Mouse (Mus musculus) R1 (cell line): ENCODE measurements around the gene Rps11.
"Not testable (repeated sequence)": the region's sequence is repeated elsewhere in the genome, so short reads cannot be mapped to it uniquely, and the experiment has no call there.

Experiments used
- DNase-seq: peaks from one replicate; pipeline ENCODE4 v3.0.0-alpha.2; 2018; ENCODE audit warnings: low read depth, low spot score

Rps11 gene

DNA sequence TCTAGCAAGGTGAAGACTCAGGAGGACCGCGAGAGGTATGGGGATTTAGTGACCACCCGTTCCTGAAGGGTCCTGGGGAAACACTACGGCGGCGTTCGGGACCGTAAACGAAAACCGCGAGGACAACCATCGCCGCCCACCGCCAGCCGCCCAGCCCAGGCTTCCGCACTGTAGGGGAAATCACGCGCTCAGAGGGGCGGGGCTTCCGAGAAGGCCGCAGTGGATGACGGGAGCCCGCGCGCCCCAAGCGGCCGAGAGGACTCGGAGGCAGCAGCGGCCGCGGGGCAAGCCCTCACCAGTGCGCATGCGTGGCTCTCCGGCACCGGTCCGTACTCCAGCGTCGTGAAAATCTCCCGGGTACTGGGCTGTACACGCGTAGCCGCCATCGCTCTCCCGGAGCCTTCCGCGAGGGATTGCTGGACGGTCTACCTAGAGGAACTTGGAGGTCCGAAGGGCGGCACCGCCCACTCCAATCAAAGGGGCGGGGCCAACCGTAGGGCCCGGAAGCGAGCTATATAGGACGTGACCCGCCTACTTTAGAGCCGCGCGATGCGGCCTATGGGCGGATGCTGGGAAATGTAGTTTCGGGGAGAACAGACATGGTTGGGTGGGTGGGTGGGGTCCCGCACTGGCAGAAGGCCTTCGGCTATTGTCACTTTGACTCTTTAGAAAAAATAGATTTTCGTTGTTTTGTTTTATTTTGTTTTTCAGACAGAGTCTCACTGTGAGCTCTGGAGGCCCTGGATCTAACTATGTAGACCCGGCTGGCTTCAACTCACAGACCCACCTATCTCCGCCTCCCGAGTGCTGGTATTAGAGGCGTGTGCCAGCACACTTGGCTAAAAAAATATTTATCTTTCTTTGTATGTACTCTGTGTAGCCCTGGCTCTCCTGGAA, 30.1 kb upstream of the Rps11 start, which contains the start of the genes Pih1d1 and Aldh16a1:
TSS of gene Pih1d1 (plus strand) at position 208 of the 897 bp plus-strand sequence.
TSS of gene Aldh16a1 (minus strand) at position 489 of the 897 bp plus-strand sequence.
- DNase-seq: peak; percentile 96

DNA sequence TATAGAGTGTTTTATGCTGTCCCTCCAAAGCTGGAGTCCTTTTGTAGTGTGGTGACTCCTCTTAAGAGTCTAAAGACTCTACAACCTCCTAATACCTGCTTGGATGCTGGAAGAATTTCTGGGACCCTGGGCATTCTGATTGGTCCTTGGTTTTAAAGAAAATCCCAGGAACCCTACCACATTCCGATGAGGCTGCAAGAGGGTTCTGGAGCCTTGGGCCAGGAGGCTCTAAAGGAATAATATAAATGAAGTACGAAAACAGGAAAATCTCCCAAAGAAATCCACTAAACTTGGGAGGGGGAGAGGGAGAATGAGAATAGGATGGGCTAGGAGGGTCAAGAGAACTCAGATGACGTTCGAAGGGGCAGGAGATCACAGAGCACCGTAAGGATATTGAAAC, 29.3 kb upstream of the Rps11 start:
- peak; percentile 70 for DNase-seq

DNA sequence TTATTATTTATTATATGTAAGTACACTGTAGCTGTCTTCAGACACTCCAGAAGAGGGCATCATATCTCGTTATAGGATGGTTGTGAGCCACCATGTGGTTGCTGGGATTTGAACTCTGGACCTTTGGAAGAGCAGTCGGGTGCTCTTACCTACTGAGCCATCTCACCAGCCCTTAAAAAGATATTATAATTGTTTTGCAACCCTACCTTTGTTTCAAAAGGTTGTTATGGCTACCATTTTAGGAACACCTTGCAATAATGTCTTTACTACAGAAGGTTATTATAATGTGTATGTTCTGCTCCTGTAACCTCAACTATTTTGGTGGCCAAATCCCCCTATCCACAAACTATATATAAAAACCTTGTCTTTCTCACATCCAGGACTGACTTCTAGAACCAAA, 28.8 kb upstream of the Rps11 start:
- not testable (repeated sequence) for DNase-seq

DNA sequence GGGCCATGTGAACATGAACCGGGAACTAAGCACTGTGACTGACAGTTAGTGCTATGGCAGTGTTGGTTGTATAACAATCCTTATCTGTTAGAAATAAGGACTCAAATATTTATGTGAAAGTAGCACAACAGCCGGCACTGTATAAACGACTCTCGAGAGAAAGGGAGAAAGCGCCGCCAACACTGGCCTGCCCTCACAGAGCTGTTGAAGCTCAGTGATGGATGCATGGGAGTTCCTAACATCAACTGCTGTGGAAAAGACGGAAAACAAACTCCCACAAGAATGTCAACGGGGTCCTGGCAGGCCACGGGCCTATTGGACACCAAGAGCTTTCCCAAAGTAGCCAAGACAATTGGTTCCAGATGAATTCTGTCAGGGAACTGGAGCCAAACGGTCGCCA, 27.1 kb upstream of the Rps11 start:
- DNase-seq: no peak

DNA sequence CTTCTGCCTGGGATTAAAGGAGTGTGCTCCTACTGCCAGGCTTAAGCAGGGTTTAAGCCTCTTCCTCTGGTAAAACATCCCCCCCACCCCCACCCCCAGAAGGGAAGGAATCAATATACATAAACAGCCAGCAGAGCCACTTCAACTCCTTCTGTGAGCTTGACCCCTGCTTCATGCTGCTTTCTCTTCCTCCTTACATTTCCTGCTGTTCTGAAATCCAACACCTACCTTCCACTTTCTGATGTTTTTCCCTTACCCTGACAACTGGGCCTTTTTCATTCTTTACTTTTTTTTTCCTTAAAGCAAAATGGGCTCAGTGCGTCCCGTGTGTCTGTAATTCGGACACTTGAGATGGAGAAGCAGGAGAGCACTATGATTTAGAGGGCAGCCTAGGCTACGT, 26.1 kb upstream of the Rps11 start:
- peak; percentile 61 for DNase-seq

DNA sequence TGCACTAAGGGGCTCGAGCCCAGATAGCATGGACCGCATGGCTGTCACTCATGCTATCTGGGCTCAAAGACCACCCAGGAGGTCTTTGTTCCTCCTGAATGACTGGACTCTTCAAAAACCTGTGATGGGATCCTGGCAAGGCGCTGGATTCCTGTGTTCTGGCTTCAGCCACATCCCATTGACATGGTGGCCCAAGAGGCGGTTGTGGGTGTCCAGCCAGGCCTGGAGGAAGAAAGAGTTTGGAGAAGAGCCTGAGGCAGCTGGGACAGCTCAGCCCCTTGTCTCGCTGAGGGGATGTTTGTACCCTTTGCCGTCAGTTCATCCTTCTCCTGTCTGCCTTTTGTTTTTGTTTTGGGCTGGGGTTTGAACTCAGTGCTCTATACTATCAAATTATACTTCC, 25.3 kb upstream of the Rps11 start:
- no peak for DNase-seq

DNA sequence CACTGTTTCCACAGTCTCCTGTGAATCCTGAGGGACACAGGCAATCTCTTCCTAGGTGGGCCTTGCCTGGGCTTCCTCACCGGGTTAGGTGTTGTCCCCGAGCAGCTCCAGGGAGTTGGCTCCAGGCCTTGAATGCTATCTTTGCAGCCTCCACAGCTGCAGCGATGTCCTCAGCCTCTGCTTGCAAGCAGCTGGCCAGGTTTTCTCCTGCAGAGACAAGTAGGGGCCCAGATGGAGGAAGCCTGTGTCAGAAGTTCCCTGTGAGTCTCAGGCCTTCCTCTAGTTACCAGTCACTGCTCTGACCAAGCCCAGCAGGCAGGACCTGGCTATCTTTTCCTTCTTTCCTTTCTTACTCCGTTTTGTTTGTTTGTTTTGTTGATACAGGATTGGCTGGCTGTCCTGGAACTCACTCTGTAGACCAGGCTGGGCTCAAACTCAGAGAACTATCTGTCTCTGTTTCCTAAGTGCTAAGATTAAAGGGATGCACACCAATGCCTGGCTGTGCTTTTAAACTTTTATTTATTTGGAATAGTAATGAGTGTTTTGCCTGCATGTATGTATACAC, 24.4 kb upstream of the Rps11 start:
- DNase-seq: no peak

DNA sequence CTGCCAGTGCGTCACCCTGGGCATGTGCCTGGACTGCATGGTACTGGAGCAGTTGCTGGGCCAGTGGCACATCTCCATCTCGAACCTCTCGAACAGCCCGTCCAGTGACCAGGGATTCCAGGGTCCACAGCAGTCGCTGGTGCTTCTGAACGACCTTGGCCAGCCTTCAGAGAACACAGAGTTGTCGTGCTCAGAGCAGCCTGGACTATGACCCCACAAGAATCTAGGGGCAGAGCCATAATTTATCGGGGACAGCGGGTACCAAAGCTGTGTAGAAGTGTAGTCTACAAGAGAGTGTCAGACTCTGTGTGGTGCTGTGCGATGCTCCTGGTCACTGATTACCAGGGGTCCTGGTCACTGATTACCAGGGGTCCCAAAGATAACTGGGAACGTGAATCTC, 23.7 kb upstream of the Rps11 start:
- DNase-seq: no peak

DNA sequence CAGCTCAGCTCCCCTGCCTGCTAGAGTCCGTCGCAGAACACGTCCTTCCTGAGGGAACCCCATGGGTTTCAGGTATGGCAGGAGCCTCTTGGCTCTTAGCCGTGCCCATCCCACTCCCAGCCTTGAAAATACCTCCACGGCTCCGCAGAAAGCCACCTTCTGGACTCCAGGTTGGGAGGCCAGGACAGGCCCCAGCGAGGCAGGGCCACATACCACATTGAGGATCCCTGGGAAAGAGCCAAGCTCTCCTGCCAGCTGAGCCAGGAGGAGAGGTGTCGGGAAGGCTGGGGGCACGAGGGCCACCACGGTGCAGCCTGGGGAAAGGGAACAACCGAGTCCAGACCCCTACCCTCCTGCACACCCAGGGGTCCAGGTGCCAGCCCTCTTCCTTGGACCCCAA, 23.0 kb upstream of the Rps11 start:
- no peak for DNase-seq

DNA sequence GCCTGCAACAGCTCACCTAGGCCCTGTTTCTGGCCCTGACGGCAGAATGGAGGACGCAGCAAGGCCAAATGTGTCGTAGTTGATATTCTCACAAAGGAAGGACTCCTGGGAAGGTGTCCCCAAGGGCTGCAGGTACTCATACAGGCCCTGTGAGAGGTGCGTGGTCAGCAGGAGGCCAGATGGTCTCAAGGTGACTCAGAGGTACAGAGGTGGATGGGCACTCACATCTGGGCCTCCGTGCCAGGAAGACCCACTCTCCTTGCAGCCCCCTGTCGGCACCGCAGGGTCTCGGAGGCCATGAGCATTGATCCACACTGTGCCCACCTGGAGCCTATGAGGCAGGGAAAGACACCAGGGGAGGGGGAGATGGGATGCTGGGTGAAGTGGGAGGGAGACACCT, 21.2 kb upstream of the Rps11 start:
- no peak for DNase-seq

DNA sequence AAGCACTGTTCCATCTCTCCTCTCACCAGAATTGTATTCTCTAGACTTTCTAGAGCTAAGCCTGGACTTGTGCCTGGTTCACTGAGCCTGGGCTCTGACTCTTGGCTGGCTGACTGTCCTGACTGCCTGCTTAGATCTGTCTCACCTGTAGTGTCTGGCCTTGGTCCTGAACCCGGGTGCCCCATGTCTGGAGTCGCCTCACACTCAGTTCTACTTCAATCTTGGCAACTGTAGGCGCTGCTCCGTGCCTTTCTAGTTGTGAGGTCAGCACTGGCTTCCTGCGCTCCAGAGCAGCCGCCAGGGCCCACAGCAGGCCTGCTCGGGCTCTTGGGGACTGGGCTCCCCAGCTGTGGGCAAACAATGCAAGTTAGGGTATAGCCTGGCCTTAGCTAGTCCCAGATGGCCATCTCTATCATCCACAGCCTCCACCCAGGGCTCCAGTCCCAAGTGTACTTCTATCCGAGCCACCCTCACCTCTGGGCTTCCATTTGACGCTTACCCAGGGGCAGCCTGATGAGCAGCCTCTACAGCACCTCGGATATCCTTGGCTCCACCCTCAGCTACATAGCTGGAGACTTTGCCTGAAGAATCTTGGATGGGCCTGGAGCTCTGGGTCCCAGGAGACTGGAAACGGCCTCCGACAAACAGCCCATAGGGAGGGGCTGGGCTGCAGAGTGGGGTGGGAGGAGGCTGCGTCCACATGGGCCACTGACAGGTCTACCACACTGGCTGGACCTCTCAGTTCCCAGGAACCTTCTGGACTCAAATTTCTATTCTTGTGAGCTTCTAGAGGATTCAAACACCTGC, 20.3 kb upstream of the Rps11 start:
- DNase-seq: no peak

DNA sequence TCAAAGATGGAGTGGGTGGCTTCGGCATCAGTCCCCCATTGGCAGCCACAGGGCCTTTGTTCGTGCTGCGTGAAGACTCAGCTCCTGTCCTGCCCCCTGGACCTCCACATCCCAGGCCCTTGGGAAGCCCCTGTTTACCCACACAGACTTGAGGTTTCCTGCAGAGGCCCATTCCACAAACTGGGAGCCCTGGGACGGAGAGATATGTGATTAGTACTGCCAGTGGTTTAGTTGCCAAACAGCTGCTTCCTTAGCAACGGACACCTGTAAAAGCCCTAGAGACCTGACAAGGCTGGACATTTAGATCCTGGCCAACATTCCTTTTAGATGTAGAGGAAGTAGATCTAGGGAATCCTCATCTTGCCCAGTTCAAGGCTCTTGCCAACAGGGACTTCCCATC, 17.7 kb upstream of the Rps11 start:
- DNase-seq: no peak

DNA sequence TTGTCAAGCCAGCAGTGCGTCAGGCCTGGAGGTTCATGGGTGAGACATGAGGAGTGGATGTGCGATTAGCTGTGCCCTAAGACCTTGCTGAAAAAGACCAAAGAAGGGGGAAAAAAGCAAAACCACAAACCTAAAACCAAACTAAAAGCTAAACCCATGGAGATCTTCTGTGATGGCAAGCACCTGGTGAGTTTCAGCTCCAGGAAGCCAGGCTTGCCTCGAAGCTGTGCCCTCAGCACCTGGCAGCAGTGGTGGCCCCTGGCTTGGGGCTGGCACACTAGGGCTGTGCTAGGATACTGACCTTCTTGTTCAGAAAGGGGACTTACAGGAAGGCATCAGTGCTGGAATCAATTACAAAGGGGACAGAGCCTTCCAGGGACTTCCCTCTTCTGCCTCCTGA, 17.1 kb upstream of the Rps11 start:
- no peak for DNase-seq

DNA sequence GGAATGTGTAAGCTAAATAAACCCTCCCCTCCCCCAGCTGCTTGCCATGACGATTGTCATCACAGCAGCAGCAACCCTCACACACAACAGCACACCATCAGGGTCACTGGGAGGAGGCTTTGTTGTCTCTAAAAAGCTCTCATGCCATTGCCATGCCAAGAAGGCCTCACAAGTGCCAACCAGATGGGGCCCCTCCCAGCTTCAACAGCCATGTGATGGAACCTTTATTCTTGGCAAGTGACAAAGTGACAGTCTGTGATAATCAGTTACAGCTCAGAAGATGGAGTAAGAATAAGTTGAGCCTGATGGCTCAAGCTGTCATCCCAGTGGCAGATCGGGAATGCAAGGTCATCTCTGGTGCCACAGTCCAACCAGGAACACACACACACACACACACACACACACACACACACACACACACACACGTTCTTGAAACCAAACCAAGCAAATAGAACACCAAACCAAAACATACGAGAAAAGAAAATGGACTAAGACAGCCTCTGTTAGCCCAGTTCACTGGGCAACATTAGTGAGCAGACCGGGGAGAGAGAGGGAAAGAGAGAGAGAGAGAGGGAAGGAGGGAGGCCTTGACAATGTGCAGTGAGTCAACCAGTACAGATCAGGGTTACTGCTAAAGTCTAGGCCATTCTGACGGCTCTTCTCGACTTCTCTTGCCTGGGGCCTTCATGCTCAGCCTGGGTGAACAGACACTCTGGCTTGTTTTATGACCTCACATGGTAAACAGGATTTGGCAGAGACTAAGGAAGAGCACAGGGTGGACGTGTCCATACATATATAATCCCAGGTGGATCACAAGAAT, 15.9 kb upstream of the Rps11 start:
- DNase-seq: no peak

DNA sequence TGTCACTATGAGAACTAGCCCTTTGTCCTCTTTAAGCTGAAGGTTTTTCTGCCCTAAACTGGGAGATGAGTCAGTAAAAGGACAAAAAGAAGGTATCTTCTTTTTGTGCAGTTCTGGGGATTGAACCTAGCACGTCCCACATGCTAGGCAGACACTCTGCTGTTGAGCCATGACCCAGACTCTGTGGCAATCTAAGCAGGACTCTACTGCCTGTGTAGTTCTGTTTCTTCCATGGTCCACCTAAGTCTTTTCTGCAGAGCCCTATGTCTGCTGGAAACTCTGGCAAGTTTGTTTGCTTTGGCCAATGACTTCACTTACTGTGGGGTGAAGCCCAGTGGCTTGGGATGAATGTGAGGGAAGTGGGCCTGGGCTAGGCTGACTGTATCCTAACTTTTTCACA, 14.2 kb upstream of the Rps11 start:
- DNase-seq: no peak

DNA sequence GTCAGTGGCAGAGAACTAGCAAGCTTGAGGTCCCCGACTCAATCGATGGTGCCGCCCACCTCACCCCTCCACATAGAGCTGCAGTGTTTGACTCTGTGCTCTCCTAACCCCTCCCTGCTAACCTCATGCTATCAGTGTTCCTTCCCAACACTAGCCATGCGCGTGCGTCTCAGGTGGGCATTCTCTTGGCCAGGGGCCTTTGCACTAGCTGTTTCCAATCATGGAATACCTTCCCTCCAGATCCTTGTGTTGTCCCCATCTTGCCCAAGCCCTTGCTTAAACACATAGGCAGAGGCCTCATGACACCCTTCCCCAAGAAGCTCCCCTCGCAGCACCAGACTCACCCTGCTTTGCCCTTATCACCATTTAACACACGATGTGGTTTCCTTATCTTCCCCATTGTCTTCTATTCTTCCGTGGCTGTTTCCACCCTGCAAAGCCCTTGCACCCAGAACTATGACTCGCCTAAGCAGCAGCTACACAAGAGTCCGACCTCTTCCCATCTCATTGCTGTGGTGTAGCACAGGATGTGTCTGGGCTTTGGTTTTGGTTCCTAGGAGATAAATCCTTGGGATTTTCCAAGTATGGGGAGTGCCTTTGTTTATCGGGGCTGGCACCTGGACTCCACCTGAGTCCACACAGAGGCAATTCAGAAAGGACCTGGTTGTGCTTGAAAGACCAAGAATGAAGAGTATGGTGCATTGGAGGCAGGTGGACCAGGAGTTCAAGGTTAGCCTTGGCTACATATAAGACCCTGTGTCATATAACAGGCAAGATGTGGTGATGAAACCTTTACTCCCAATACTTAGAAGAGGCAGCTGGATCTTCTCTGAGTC, 13.2 kb upstream of the Rps11 start:
- no peak for DNase-seq

DNA sequence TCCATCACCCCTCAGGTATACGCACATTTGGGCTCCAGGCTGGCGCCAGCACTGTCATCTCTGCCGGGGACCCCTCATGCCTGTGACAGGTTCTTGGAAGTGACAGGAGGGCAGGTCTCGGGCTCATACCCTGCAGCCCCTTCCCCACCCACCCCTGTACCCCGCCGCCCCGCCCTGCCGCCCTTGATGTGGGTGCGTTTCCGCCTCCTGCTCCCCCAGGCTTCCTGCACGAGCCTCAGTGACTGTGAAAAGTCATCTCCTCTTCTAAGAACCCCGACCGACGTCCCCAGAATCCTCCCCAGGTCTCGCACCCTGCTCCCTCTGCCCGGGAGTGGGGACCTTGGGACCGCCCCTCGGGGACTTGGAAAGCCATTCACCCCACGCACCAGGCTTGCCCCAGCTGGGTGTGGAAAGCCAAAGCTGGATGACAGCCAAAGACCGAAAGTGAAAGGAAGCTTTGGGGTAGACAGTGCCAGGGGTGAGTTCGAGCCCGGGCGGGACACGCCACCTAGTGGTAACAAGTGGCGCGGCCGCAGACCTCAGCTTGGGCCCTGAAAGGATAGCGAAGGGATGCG, 11.8 kb upstream of the Rps11 start, which contains the start of the genes Gm45713 and Flt3l:
TSS of gene Gm45713 (minus strand) at position 239 of the 575 bp plus-strand sequence.
TSS of gene Flt3l (minus strand) at position 440 of the 575 bp plus-strand sequence.
- DNase-seq: peak; percentile 78

DNA sequence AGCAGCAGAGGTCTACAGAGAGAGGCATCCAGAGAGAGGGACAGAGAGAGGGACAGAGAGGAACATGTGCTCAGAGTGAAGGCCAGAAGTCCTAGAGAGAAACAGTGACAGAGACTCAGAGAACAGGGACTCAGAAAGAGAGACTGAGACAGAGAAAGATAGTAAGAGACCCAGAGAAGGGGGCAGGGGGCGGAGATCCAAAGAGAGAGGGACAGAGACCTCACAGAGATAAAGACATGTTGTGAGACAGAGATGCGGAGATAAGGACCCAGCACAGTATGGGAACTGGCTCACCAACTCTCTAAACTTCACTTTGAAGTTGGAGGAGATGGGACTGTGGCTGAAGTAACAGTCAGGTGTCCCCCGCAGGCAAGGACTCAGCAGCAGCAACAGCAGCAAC, 11.1 kb upstream of the Rps11 start:
- no peak for DNase-seq

DNA sequence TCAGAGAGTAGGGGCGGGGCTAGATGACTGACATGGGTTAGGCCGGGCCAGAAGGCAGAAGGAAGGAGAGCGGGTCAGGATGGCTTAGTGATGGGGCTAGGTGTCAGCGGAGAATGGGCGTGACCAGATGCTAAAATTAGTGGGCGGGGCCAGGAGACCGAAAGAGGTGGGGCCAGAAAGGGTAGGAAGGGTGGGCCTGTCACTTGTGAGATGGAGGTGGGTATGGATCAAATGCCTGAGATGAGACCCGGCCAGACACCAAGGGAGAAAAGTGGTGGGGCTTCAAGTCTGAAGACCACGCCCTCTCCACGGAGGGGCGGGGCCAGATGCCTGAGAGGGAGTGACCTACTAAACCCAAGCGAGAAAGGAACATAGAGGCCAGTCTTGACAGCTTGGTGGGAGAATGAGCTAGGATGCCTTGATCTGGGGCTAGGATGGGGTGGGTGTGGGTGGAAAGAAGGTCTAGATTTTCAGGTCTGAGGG, 10.3 kb upstream of the Rps11 start:
- peak; percentile 98 for DNase-seq
